Mouse (Mus musculus) brain, embryonic 18.5 days (tissue): ENCODE data around the gene Acsm1.

Experiments
- DNase-seq: peaks from one replicate; pipeline ENCODE4 v3.0.0-alpha.2; 2012; ENCODE audit warnings: low read depth, low spot score

Gene Acsm1

GRCm38 (mm10) chr7:119670395-119670794, 63.6 kb downstream of the Acsm1 start:
- no peak for DNase-seq

GRCm38 (mm10) chr7:119670925-119671324, 64.1 kb downstream of the Acsm1 start:
- DNase-seq = no peak

GRCm38 (mm10) chr7:119673465-119673864, 66.6 kb downstream of the Acsm1 start:
- DNase-seq = no peak

GRCm38 (mm10) chr7:119680107-119680506, 73.3 kb downstream of the Acsm1 start:
- DNase-seq = no peak

- DNase-seq = no peak
Measured at GRCm38 (mm10) chr7:119682699-119683098, 75.9 kb downstream of the Acsm1 start.

GRCm38 (mm10) chr7:119689726-119690125, 82.9 kb downstream of the Acsm1 start, which contains the start of gene Acsm4:
Acsm4 (plus strand) TSS chr7:119690026.
- DNase-seq = no peak

GRCm38 (mm10) chr7:119692302-119692701, 85.5 kb downstream of the Acsm1 start:
- DNase-seq = no peak

- no peak for DNase-seq
Measured at GRCm38 (mm10) chr7:119694926-119695325, 88.1 kb downstream of the Acsm1 start.
